Mouse (Mus musculus): ENCODE measurements around the gene Ttc26. TPM values are rescaled to one million over a fixed set of nuclear protein-coding genes. Genes with fewer than 3 reads are reported as not detected.
"Not testable (repeated sequence)": the region's sequence is repeated elsewhere in the genome, so short reads cannot be mapped to it uniquely, and the experiment has no call there.

Ttc26 gene
- polyA plus RNA-seq, 1 experiment from 2014 or later, result 3.4 TPM

DNA sequence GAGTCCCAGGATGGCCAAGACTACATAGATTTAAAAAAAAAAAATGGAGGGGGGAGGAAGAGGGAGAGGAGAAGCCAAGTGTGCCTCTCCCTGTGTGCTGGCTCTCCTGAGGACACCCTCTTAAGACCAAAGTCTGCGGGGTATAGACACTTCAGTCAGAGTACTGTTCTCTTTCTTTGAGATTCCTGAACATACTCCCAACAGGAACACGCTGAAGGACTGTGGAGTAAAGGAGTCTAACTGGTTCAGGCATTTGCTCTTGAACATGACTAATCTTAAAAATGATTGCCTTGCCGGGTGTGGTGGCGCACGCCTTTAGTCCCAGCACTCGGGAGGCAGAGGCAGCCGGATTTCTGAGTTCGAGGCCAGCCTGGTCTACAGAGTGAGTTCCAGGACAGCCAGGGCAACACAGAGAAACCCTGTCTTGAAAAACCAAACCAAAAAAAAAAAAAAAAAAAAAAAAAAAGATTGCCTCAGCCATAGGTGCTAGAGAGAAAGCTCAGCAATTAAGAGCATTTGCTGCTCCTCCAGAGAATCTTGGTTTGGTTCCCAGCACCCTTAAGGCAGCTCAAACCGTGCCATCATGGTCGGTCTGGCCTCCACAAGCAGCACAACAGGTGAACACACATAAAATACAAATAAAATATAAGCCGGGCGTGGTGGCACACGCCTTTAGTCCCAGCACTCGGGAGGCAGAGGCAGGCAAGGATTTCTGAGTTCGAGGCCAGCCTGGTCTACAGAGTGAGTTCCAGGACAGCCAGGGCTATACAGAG lies 24.4 kb upstream of the Ttc26 start:
- H3K27ac ChIP-seq (ENCODE audit: poor library complexity, severe bottlenecking); H3K4me3 ChIP-seq; H3K36me3 ChIP-seq; ATAC-seq (ENCODE audit: insufficient number of reproducible peaks, low FRiP score); H3K9me3 ChIP-seq (replicated peaks); H3K9ac ChIP-seq; H3K4me2 ChIP-seq: not testable (repeated sequence)
- WGBS, result 80% methylated on average over 15 of the region's 15 CpGs
- H3K4me1 ChIP-seq (replicated peaks), result peaks cover 15% of the 10 kb centered on the region
- H3K27me3 ChIP-seq (replicated peaks), result peaks cover 18% of the 10 kb centered on the region; the same call in 1 of the 2 replicates

GRCm38 (mm10) chr6:38357603-38358252 lies 23.5 kb upstream of the Ttc26 start:
- Histone ChIP-seq H3K4me2 (no peak overlapping the region), H3K36me3 (no peaks in the 10 kb centered on the region), H3K27me3 (replicated peaks) (peaks cover 16% of the 10 kb centered on the region; the same call in 1 of the 2 replicates), H3K4me1 (replicated peaks) (peaks cover 15% of the 10 kb centered on the region), H3K4me3 (no peak overlapping the region), H3K9me3 (replicated peaks) (no peaks in the 10 kb centered on the region), H3K9ac (no peak overlapping the region), H3K27ac (ENCODE audit: poor library complexity, severe bottlenecking) (no peak overlapping the region)
- 57% methylated on average over 5 of the region's 5 CpGs for WGBS
- no peak for ATAC-seq (ENCODE audit: insufficient number of reproducible peaks, low FRiP score)

GRCm38 (mm10) chr6:38358253-38359027 lies 22.8 kb upstream of the Ttc26 start:
- Histone ChIP-seq H3K9me3 (replicated peaks) (no peaks in the 10 kb centered on the region), H3K27me3 (replicated peaks) (0 out of 2 replicates have a peak, but pooled peaks cover 12% of the 10 kb centered on the region), H3K27ac (ENCODE audit: poor library complexity, severe bottlenecking) (no peak overlapping the region), H3K36me3 (no peaks in the 10 kb centered on the region), H3K4me3 (no peak overlapping the region), H3K9ac (no peak overlapping the region), H3K4me2 (no peak overlapping the region), H3K4me1 (replicated peaks) (peaks cover 11% of the 10 kb centered on the region)
- WGBS, result 55% methylated on average over 8 of the region's 8 CpGs
- no peak for ATAC-seq (ENCODE audit: insufficient number of reproducible peaks, low FRiP score)

- H3K4me3 ChIP-seq; H3K9me3 ChIP-seq (replicated peaks); H3K4me2 ChIP-seq; ATAC-seq (ENCODE audit: insufficient number of reproducible peaks, low FRiP score); H3K36me3 ChIP-seq; H3K27ac ChIP-seq (ENCODE audit: poor library complexity, severe bottlenecking); H3K9ac ChIP-seq: not testable (repeated sequence)
- Histone ChIP-seq H3K4me1 (replicated peaks) (peaks cover 11% of the 10 kb centered on the region), H3K27me3 (replicated peaks) (0 out of 2 replicates have a peak, but pooled peaks cover 12% of the 10 kb centered on the region)
- 84% methylated on average over 11 of the region's 11 CpGs for WGBS
These were observed 22.1 kb upstream of the Ttc26 start for GRCm38 (mm10) chr6:38359044-38359735.

- 75% methylated on average over 12 of the region's 12 CpGs for WGBS
- no peak overlapping the region for H3K4me2 ChIP-seq
These were observed 21.4 kb upstream of the Ttc26 start for GRCm38 (mm10) chr6:38359736-38360499.

GRCm38 (mm10) chr6:38361065-38361464 lies 20.2 kb upstream of the Ttc26 start:
- Histone ChIP-seq H3K36me3 (no peaks in the 10 kb centered on the region), H3K4me3 (no peak overlapping the region), H3K4me1 (replicated peaks) (no peaks in the 10 kb centered on the region), H3K27me3 (replicated peaks) (no peaks in the 10 kb centered on the region), H3K27ac (ENCODE audit: poor library complexity, severe bottlenecking) (no peak overlapping the region), H3K4me2 (no peak overlapping the region), H3K9me3 (replicated peaks) (no peaks in the 10 kb centered on the region), H3K9ac (no peak overlapping the region)
- 67% methylated on average over 4 of the region's 4 CpGs for WGBS
- no peak for ATAC-seq (ENCODE audit: insufficient number of reproducible peaks, low FRiP score)

More at GRCm38 (mm10) chr6:38359736-38360499, 21.4 kb upstream of the Ttc26 start:
- no peak overlapping the region for H3K9ac ChIP-seq
- no peak overlapping the region for H3K4me3 ChIP-seq
- 0 out of 2 replicates have a peak, but pooled peaks have one; percentile 55 for ATAC-seq (ENCODE audit: insufficient number of reproducible peaks, low FRiP score)
- no peaks in the 10 kb centered on the region for H3K9me3 ChIP-seq (replicated peaks)
- H3K27me3 ChIP-seq (replicated peaks), result 0 out of 2 replicates have a peak, but pooled peaks cover 9% of the 10 kb centered on the region
- H3K36me3 ChIP-seq, result no peaks in the 10 kb centered on the region
- H3K4me1 ChIP-seq (replicated peaks), result peaks cover 8% of the 10 kb centered on the region
- H3K27ac ChIP-seq (ENCODE audit: poor library complexity, severe bottlenecking), result no peak overlapping the region

DNA sequence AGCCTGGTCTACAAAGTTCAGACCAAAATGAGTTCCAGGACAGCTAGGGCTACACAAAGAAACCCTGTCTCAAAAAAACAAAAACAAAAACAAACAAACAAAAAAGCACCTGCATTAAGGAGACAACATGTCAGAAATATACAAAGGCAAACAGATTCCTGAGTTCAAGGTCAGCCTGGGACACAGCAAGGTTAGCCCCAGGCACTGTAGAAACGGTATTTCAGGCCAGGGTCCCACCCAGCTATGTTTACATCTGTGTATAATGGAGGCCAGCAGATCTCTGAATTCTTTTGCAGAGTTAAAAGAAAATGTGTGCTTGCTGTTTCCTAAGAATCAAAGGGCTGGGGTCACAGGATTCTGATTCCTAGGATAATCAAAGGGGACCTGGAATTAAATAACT lies 19.3 kb upstream of the Ttc26 start:
- no peak overlapping the region for H3K27ac ChIP-seq (ENCODE audit: poor library complexity, severe bottlenecking)
- 61% methylated on average over 1 of the region's 1 CpGs for WGBS
- H3K4me1 ChIP-seq (replicated peaks), result no peaks in the 10 kb centered on the region
- no peaks in the 10 kb centered on the region for H3K27me3 ChIP-seq (replicated peaks)
- H3K4me3 ChIP-seq, result no peak overlapping the region
- H3K36me3 ChIP-seq, result no peaks in the 10 kb centered on the region
- no peak for ATAC-seq (ENCODE audit: insufficient number of reproducible peaks, low FRiP score)
- H3K9me3 ChIP-seq (replicated peaks), result no peaks in the 10 kb centered on the region
- H3K4me2 ChIP-seq, result no peak overlapping the region
- H3K9ac ChIP-seq, result no peak overlapping the region

DNA sequence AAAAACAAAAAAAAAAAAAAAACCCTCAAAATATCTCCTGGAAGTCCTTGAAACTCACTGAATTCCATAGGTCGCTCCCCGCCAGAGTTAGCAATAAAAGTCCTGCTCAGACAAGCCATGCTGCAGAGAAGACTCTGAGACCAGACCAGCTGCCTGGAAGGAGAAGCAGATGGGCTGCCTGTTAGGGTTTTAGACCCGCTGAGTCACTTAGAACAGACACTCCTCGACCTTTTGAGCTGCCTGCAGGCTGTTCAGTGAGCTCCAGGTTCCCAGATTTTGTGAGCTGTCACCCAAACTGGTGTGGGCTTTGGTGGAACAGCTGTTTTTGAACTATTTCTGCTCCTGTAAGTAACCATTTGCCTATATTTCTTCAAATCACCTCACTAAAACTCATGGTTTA lies 17.9 kb upstream of the Ttc26 start:
- H3K4me3 ChIP-seq, result no peak overlapping the region
- no peaks in the 10 kb centered on the region for H3K4me1 ChIP-seq (replicated peaks)
- H3K27ac ChIP-seq (ENCODE audit: poor library complexity, severe bottlenecking), result no peak overlapping the region
- ATAC-seq (ENCODE audit: insufficient number of reproducible peaks, low FRiP score), result no peak
- no peak overlapping the region for H3K4me2 ChIP-seq
- H3K9ac ChIP-seq, result no peak overlapping the region
- WGBS, result 68% methylated on average over 4 of the region's 4 CpGs
- H3K27me3 ChIP-seq (replicated peaks), result no peaks in the 10 kb centered on the region
- no peaks in the 10 kb centered on the region for H3K9me3 ChIP-seq (replicated peaks)
- H3K36me3 ChIP-seq, result no peaks in the 10 kb centered on the region

GRCm38 (mm10) chr6:38364121-38364520 lies 17.1 kb upstream of the Ttc26 start:
- no peaks in the 10 kb centered on the region for H3K27me3 ChIP-seq (replicated peaks)
- no peak overlapping the region for H3K9ac ChIP-seq

GRCm38 (mm10) chr6:38369945-38370344 lies 11.3 kb upstream of the Ttc26 start:
- H3K9ac ChIP-seq, result no peak overlapping the region
- H3K27ac ChIP-seq (ENCODE audit: poor library complexity, severe bottlenecking), result no peak overlapping the region
- 78% methylated on average over 3 of the region's 3 CpGs for WGBS
- no peak for ATAC-seq (ENCODE audit: insufficient number of reproducible peaks, low FRiP score)
- H3K9me3 ChIP-seq (replicated peaks), result no peaks in the 10 kb centered on the region; the same call in 1 of the 2 replicates
- H3K4me3 ChIP-seq, result no peak overlapping the region
- H3K27me3 ChIP-seq (replicated peaks), result no peaks in the 10 kb centered on the region
- H3K36me3 ChIP-seq, result no peaks in the 10 kb centered on the region
- no peaks in the 10 kb centered on the region for H3K4me1 ChIP-seq (replicated peaks)
- H3K4me2 ChIP-seq, result no peak overlapping the region

More at GRCm38 (mm10) chr6:38364121-38364520, 17.1 kb upstream of the Ttc26 start:
- Histone ChIP-seq H3K9me3 (replicated peaks) (no peaks in the 10 kb centered on the region), H3K4me3 (no peak overlapping the region), H3K36me3 (no peaks in the 10 kb centered on the region), H3K4me1 (replicated peaks) (no peaks in the 10 kb centered on the region), H3K4me2 (no peak overlapping the region), H3K27ac (ENCODE audit: poor library complexity, severe bottlenecking) (no peak overlapping the region)
- ATAC-seq (ENCODE audit: insufficient number of reproducible peaks, low FRiP score), result no peak
